Mouse (Mus musculus) urinary bladder, postnatal 25 days (tissue): ENCODE measurements around the gene Pfdn5.
A peak's percentile ranks its signal among the peaks of the same experiment; 100 is the strongest.

Source experiments
- DNase-seq: peaks from one replicate; pipeline ENCODE4 v3.0.0; 2022; ENCODE audit warnings: low spot score

Pfdn5 gene

DNA sequence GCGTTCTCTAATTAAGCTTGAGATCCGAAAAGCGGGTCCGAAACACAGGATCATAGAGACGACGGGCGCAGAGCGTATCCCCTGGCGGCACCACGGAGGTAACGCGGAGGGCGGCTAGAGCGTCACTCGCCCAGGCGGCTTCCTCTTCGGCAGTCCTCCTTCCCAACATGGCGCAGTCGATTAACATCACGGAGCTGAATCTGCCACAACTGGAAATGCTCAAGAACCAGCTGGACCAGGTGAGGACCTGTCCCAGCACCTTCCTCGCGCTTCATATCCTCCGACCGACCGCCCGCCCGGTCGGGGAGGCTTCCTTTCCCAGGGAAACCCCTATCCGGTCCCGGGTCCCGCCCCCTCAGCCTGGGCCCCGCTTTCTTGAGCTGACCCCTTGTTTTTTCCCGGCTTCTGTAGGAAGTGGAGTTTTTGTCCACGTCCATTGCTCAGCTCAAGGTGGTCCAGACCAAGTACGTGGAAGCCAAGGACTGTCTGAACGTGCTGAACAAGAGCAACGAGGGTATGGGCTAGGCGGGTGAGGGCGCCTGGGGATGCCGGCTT lies at the start of gene Pfdn5:
Gene Pfdn5 (plus strand): TSS at position 95 of the 555 bp plus-strand sequence.
- DNase-seq = peak; percentile 82

DNA sequence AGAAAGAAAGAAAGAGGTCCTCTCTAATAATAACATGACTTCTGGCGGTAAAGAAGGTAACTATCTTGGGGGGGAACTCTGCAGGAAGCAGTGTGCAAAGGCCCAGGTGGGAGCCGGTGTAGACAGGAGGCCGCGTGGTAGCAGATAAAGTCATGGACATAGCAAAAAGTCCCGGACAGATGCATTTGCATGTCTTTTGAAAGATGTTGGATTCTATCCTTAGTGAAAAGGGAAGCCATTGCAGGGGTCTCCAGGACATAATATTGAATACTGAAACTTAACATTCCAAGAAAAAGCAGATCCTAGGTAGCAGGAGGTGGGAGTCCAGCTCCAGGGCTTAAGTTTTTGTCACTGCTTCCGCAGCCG lies 47.2 kb upstream of the Pfdn5 start:
- no peak for DNase-seq

DNA sequence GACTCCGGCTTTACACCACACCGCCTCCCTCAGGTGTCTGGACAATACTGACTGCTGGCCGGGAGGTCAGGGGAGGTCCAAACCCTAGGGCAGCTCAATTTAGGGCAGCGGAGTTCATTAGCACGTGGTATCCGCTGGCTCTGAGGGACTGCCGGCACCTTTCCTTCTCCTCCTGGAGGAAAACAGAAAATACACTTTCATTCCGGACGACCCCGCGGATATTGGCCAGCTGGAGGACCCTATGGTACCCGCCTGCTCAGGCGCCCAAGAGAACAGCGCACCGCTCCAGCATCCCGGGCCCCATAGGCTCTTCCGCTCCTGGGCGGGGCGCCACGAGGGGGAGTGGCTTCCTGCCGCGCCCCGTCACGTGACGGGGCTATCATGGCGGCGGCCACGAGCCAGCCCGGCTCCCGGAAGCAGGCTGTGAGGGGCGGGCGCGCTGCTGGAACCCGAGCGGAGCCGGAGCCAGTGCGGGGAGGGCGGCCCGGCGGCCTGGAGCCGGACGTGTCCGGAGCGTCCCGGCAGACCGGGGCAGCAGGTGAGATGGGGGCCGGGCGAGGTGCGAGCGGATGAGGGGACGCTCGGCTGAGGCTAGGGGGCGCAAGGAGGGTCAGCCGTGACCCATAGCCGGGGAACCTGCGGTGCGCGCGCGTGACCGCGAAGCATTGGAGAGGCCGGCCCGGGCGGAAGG lies 46.7 kb upstream of the Pfdn5 start, which contains the start of gene Mfsd5:
Gene Mfsd5 (plus strand): TSS at position 363 of the 691 bp plus-strand sequence.
- peak; percentile 86 for DNase-seq

DNA sequence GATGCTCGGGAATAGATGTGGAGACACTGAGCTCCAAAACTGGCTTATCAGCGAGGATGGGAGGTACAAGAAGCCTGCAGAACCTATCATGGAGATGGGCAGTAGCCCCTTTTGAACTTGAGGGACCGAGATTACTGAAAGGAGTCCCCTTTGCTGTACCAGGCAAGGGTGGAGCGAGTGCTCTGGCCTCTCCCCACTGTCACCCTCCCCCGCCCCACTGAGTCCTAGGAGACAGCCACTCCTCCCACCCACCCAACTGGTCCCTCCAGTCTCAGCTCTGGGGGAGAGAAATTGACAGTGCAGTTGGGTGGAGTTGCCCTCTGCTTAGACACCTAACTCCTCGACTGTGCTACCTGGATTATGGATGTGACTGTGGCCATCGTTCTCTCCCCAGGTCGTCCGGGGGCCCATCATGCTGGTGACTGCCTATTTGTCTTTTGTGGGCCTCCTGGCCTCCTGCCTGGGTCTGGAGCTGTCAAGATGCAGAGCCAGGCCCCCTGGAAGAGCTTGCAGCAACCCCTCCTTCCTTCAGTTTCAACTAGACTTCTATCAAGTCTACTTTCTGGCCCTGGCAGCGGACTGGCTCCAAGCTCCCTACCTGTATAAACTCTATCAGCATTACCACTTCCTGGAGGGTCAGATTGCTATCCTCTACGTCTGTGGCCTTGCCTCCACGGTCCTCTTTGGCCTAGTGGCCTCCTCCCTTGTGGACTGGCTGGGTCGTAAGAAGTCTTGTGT lies 46.0 kb upstream of the Pfdn5 start:
- peak; percentile 27 for DNase-seq

DNA sequence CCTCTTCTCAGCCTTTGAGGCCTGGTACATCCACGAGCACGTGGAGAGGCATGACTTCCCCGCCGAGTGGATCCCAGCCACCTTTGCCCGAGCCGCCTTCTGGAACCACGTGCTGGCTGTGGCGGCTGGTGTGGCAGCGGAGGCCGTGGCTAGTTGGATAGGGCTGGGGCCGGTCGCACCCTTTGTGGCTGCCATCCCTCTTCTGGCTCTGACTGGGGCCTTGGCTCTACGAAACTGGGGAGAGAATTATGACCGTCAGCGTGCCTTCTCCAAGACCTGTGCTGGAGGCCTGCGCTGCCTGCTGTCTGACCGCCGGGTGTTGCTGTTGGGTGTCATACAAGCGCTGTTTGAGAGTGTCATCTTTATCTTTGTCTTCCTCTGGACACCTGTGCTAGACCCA lies 45.3 kb upstream of the Pfdn5 start:
- no peak for DNase-seq

DNA sequence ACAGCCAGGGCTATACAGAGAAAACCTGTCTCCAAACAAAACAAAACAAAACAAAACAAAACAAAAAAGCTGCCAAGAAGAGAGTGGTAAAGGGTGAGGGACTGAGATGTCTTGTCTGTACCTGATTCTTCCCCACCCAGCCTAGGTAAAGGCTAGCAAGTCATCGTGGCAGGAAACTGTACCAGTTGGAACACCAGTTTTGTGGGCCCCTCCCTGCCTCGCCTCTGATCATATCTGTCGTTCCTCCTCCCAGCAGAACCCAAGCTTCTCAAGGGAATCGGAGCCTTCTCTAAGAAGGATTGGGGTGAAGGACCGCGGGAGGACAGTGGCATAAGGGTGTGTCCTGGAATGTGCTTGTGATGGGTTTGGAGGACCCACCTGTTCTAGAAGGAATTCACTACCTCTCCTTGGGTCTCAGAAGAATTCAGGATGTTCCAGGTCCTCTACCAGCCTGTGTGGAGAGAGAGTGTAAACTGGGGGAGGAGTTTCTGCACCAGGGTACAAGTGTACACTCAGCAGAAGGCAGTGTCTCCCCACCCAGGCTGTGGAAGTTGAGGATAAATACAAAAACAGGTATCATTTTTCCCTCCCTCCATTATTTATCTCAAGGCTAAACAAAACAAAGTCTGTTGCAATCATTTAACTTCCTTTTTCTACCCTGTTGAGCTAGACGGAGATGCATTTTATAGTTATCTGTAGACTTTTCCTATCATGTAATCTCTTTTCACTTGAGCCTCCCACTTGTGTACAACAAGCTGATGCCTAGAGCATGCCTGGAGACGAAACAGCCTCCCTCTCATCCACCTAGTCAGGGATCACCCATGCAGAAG lies 43.2 kb upstream of the Pfdn5 start:
- DNase-seq = peak; percentile 24

DNA sequence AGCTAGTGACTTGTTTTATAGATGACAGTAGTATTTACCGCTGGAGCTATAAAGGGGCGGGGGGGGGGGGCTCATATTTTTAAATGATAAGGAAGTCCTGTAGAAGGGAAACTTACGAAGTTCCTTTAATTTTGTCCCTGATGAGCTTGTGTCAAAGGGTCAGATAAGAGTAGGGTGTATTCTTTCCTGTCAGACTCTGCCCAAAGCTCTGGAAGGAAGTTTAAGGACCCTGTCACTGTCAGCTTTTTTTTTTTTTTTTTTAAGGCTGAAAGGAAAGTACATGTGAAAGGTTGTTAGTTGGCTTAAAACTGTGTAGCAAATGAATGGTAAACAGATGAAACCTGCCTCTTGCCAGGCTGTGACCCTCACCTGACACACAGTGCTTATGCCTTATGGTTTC lies 42.3 kb upstream of the Pfdn5 start:
- no peak for DNase-seq

DNA sequence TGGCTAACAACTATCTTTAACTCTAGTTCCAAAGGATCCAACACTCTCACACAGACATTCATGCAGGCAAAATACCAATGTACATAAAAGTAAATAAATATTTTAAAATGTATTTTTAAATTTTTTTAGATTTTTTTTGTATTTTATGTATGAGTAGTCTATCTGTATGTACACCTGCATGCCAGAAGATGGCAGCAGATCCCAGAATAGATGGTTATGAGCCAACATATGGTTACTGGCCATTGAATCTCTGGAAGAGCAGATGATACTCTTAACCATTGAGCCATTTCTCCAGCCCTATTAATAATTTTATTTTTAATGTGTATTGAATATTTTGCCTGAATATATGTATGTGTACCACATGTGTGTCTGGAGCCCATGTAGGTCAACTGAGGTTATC lies 38.5 kb upstream of the Pfdn5 start:
- DNase-seq = peak; percentile 42

DNA sequence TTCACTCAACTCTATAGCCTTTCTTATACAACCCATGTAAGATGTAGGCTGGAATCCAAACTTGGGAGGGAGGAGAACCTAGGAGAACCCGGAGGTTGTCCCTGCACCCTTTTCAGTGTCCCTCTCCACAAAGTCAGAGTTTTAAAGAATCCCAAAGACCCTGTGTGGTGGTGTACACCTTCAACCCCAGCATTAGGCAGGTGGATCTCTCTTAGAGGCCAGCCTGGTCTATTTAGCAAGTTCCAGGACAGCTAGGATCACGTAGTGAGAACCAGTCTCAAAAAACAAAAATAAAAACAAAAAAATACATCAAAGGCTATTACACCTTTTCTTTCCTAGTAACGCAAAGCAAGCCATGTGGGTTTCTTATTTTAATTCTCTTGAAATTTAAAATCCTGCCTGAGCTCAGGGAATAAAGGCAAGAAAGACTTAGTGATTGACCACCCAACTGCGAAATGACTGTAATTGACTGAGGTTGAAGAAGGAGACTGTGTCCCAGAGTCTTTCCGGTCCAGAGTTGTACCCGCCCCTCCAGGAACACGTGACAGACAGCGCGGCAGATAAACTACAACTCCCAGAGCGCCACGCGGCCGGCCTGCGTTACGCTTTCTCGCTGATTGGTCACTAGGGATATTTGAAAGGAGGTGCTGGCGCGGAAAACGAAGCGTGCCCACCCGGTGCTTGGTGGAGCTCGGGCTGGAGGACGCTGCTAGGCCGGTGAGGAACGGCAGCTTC lies 30.1 kb upstream of the Pfdn5 start, which contains the start of gene Espl1:
Gene Espl1 (plus strand): TSS at position 634 of the 735 bp plus-strand sequence.
- peak; percentile 88 for DNase-seq

DNA sequence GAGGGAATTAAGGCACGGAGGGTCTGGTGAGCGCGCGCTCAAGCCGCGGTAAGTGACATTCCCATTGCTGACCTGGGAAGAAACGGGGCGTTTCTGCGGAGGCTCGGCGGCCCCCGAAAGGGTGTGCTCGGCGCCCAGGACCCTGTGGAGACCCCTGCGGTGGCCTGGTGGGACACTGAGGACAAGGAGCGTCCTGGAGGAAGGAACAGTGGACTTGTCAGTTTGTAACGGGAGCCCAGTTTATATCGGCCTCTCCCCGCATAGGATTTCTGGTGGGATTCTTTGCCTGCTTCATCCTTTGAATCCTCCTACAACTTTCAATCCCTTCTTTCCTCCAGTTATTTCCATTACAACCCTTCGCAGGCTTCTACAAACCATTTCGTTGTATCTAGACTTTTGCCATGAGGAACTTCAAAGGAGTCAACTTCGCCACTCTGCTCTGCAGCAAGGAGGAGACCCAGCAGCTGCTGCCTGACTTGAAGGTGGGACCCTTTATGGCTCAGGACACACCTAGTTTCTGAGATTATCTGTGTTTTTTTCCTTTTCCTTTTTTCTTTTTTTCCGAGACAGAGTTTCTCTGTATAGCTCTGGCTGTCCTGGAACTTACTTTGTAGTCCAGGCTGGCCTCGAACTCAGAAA lies 29.4 kb upstream of the Pfdn5 start:
- no peak for DNase-seq

DNA sequence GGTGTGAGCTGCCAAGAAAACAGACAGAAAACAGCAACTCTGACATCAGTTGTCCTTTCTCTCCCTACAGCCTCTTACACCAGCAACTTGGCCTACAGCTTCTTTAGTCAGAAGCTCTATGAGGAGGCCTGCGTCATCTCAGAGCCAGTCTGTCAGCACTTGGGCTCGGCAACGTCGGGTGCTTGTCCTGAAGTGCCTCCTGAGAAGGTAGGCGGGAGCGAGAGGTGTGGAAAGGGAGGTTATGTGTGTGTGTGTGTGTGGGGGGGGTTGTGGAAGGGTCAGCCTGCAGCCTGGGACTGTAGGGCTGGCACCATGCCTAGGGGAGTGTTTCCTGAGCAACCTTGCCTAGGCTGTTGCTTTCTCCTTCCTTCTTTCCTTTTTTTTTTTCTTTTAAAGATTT lies 23.4 kb upstream of the Pfdn5 start:
- no peak for DNase-seq

DNA sequence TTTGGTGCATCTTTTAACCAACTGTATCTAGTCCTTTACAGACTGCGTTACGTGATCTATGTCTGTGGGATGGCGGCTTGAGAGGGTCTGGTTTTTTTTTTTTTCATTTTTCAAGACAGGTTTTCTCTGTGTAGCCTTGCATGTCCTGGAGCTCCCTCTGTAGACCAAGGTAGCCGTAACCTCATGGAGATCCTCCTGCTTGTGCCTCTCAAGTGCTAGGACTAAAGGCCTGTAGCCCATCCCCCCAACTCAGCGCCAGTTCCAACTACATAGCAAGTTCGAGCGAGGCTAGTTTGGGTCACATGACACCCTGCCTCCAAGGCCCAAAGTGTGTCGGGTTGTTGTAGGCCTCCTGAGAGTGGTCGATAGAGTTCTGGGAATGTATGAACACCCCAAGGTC lies 17.2 kb upstream of the Pfdn5 start:
- DNase-seq = no peak

DNA sequence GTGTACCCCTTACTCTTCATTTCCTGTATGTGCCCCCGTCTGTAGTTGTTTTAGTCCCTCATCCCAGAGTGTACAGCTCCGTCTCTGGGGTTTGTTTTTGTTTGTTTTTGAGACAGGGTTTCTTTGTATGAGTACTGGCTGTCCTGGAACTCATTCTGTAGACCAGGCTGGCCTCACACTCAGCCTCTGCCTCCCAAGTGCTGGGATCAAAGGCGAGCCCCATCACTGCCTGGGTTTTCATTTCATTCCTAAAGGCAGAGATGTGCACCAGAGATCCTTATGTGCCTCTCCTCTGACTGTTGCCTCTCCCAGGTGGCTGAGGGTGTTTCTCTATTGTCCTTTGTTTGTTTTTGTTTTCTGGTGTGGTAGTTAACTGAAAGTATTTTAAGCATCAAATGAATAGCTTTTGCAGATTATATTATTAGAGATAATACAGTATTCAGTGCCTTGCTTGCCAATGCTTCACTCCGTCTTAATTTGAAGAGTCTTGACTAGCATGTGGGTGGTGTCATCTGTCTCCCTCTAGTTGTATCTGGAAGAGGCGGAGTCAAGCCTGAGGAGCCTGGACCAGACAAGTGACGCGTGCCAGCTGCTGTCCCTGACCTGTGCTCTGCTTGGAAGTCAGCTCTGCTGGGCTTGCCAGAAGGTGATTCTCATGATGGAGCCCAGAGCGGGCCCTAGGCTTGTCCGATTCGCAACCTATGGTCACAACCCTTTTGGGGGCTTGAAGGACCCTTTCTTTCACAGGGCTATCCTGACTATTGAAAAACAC lies 15.7 kb upstream of the Pfdn5 start:
- DNase-seq = no peak

DNA sequence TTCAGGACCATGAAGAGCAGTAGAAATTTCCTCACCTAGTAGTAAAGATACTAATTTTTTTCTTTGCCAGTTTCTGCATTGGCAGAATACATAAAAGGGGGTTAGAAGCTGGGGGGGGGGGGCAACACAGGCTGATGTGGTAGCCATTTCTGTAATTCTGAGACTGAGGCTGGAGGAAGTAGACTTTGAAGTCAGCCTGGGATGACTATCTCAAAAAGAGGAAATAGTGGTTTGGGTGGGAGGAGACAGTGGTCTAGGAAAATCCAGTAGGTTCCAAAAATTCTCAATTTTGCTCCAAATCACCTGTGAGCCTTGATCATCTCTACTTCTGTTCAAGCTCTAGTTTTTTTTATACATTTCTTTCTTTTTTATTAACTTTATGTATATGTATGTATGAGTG lies 14.4 kb upstream of the Pfdn5 start:
- no peak for DNase-seq

DNA sequence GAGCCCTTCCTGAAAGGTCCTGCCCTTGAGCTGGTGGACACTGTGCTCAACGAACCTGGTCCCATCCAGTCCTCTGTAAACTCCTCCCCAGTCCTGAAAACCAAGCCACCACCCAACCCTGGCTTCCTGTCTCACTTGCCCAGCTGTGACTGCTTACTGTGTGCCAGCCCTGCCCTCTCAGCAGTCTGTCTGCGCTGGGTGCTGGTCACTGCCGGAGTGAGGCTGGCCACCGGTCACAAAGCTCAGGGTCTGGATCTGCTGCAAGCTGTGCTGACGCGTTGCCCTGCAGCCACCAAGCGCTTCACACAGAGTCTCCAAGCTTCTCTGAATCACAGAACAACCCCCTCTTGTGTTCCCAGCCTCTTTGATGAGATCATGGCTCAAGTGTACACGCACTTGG lies 10.6 kb upstream of the Pfdn5 start:
- DNase-seq = no peak

DNA sequence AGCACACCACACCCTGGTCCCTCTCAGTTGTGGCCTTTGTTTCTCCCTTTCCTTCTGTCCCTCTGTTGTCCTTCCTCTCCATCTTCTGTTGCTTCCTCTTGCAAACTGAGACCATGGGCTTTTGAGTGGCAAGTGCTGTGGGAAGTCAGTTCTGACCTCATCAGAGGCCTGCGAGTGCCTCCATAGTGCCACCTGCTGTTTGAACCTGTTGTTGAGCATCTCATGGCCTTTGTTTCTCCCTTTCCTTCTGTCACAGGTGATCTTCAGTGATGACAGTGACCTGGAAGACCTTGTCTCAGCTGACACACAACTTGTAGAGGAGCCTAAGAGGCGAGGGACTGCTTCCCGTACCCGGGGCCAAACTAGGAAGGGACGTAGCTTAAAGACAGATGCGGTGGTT lies 9.7 kb upstream of the Pfdn5 start:
- DNase-seq = peak; percentile 57

DNA sequence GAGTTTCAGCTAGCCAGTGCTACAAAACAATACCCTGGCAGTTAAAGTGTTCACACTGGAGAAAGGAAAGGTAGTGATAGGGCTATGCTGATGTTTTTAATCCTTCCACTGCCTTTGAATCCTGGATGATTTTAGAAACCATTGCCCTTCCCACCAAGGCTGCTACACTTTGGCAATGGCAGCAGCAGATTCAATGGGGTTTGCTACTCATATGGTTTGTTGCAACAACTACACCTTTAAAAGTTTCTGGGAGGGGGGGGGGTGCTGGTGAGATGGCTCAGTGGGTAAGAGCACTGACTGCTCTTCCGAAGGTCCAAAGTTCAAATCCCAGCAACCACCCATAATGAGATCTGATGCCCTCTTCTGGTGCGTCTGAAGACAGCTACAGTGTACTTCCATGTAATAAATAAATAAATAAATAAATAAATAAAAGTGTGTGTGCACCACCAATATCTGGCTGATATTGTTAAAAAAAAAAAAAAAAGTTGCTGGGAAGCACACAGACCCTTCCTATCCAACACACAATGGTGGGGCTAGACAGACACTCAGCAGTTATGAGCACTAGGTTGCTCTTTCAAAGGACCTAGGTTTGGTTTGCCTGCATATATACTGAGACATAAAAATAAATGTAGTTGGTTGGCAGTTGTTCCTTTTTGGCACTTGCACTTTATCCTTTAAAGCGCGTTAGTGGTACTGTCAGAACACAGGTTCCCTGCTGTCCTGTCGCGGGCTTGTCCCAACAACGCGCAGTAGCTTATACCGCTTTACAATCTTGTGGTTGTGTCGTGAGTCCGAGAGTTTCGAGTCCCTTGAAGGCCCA lies 1.1 kb upstream of the Pfdn5 start:
- no peak for DNase-seq

DNA sequence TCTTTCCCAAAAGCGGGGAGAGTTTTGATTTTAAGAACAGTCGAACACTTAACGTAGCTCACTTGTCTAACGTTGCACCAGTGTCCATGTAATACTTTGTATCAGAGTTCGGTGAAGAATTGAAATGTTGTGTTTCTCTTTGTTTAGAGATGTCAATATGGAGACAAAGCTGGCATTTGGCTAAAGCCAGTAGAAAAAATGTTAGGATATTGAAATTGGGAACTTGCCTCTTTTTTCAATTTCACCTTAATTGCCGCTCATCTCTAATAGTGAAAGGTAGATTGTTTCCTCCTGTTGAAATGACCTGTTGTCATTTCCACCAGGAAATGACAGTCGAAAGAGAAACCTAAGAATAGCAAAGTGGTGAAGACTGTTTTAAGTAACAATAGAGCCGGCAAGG lies 976 bp downstream of the Pfdn5 start:
- no peak for DNase-seq

DNA sequence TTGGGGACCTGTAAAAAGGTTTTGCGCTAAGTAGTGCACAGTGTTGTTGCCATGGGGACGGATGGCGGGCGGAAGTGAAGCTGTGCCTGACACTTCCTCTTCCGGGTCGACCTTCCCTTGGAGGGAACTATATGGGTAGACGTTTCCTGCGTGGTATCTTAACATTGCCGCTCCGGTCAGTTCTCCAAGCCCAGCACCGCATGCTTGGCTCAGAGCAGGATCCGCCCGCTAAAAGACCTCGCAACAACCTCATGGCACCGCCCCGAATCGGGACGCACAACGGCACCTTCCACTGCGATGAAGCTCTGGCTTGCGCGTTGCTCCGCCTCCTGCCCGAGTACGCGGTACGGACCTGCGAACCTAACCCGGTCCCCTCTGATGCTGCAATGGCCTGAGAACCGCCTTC lies 5.7 kb downstream of the Pfdn5 start, which contains the start of gene Myg1:
Gene Myg1 (plus strand): TSS at position 100 of the 406 bp plus-strand sequence.
- peak; percentile 80 for DNase-seq
